ENCODE assay signal across 28 mouse cellular contexts in genomic region chr10:73887771-73888170, GRCm38 (mm10).
DNase-seq lines count a peak whose midpoint lies in the region; ATAC-seq lines count a peak whose summit lies in the region.
"Had no signal": no experiment of that assay in that cellular context is flagged by ENCODE, and none has a peak within 500 bp of the region (broad histone marks: within the 10 kb centered on the region; RNA-seq: fewer than 3 reads in every experiment).

No protein-coding gene starts in this region.

- H3K9me3 ChIP-seq in embryonic facial prominence, embryonic 11.5 days (replicated peaks; ENCODE audit: control insufficient read depth, low read length), result no peaks in the 10 kb centered on the region
- H3K9me3 ChIP-seq in embryonic facial prominence, embryonic 10.5 days, result no peaks in the 10 kb centered on the region
- H3K9me3 ChIP-seq in midbrain, embryonic 14.5 days (ENCODE audit: control insufficient read depth, low read length), result no peaks in the 10 kb centered on the region
- no peaks in the 10 kb centered on the region for H3K9me3 ChIP-seq in midbrain, embryonic 10.5 days (replicated peaks)
- H3K9me3 ChIP-seq: embryonic facial prominence, embryonic 12.5 days; heart, embryonic 10.5 days; heart, embryonic 15.5 days; hindbrain, embryonic 12.5 days; liver, embryonic 12.5 days; neural tube, embryonic 13.5 days had no signal

- no peak for ATAC-seq in embryonic facial prominence, embryonic 11.5 days (replicated peaks; ENCODE audit: insufficient number of reproducible peaks, low FRiP score, low TSS enrichment, low read depth)
- no peak for ATAC-seq in midbrain, embryonic 14.5 days (ENCODE audit: low FRiP score, low TSS enrichment)
- no peak for ATAC-seq in megakaryocyte-erythroid progenitor cell, adult 5-6 weeks (replicated peaks; ENCODE audit: low FRiP score, low TSS enrichment, poor library complexity, severe bottlenecking)
- ATAC-seq: CD4-positive, CD25-positive, alpha-beta regulatory T cell, adult 4 months; forebrain, embryonic 14.5 days; intestine, embryonic 16.5 days; liver, embryonic 12.5 days; liver, postnatal 0 days had no signal

- peak; percentile 17 for DNase-seq in embryonic facial prominence, embryonic 11.5 days (ENCODE audit: low spot score)
- DNase-seq in embryonic facial prominence, embryonic 10.5 days (ENCODE audit: low spot score), result no peak
- DNase-seq in midbrain, embryonic 14.5 days, result peak; percentile 4
- no peak for DNase-seq in midbrain, embryonic 10.5 days (ENCODE audit: low spot score)
- peak; percentile 12 to 19 for DNase-seq in adrenal gland, postnatal 36 days
- DNase-seq in hindlimb bud, embryonic 11.5 days (ENCODE audit: extremely low spot score, low read depth, low spot score), result peak; percentile 18
- DNase-seq: cerebellum, adult 9-11 months; gastrocnemius, postnatal 25 days; heart, adult 11 months; kidney, adult 8-10 months; kidney, postnatal 4 days; liver, postnatal 0 days; lung, postnatal 36 days; right cerebral cortex, postnatal 4 days; thymus, adult 18-20 months; thymus, postnatal 25 days had no signal

- WGBS in embryonic facial prominence, embryonic 11.5 days, result 36% methylated on average over 4 of the region's 4 CpGs
- WGBS in embryonic facial prominence, embryonic 10.5 days, result 62% methylated on average over 4 of the region's 4 CpGs
- WGBS in midbrain, embryonic 14.5 days, result 74% methylated on average over 4 of the region's 4 CpGs
- WGBS in midbrain, embryonic 10.5 days, result 85% methylated on average over 4 of the region's 4 CpGs

- H3K9ac ChIP-seq in embryonic facial prominence, embryonic 11.5 days (replicated peaks; ENCODE audit: low read length), result no peak overlapping the region
- no peak overlapping the region for H3K9ac ChIP-seq in midbrain, embryonic 14.5 days (replicated peaks; ENCODE audit: low read length)
- H3K9ac ChIP-seq: embryonic facial prominence, embryonic 12.5 days; heart, embryonic 15.5 days; hindbrain, embryonic 12.5 days; liver, embryonic 12.5 days; liver, postnatal 0 days; neural tube, embryonic 13.5 days had no signal

- H3K27me3 ChIP-seq in embryonic facial prominence, embryonic 11.5 days (ENCODE audit: control insufficient read depth, insufficient read depth, low read length), result no peaks in the 10 kb centered on the region
- no peaks in the 10 kb centered on the region for H3K27me3 ChIP-seq in embryonic facial prominence, embryonic 10.5 days (replicated peaks; ENCODE audit: low read depth, poor library complexity, severe bottlenecking)
- H3K27me3 ChIP-seq in midbrain, embryonic 14.5 days (ENCODE audit: control insufficient read depth, insufficient read depth, low read length), result no peaks in the 10 kb centered on the region
- H3K27me3 ChIP-seq in midbrain, embryonic 10.5 days (ENCODE audit: low read depth, poor library complexity, severe bottlenecking), result no peaks in the 10 kb centered on the region
- H3K27me3 ChIP-seq: embryonic facial prominence, embryonic 12.5 days; heart, embryonic 15.5 days; hindbrain, embryonic 12.5 days; liver, embryonic 12.5 days; neural tube, embryonic 13.5 days had no signal

- no peaks in the 10 kb centered on the region for H3K4me1 ChIP-seq in embryonic facial prominence, embryonic 11.5 days (ENCODE audit: control insufficient read depth, insufficient read depth, low read length)
- H3K4me1 ChIP-seq in embryonic facial prominence, embryonic 10.5 days, result no peaks in the 10 kb centered on the region
- H3K4me1 ChIP-seq in midbrain, embryonic 14.5 days (ENCODE audit: control insufficient read depth, insufficient read depth, low read length), result no peaks in the 10 kb centered on the region
- no peaks in the 10 kb centered on the region for H3K4me1 ChIP-seq in midbrain, embryonic 10.5 days
- H3K4me1 ChIP-seq: embryonic facial prominence, embryonic 12.5 days; heart, embryonic 10.5 days; heart, embryonic 15.5 days; hindbrain, embryonic 12.5 days; liver, embryonic 12.5 days; neural tube, embryonic 13.5 days had no signal

- H3K4me3 ChIP-seq in embryonic facial prominence, embryonic 11.5 days (ENCODE audit: low read depth, low read length), result no peak overlapping the region
- H3K4me3 ChIP-seq in embryonic facial prominence, embryonic 10.5 days, result no peak overlapping the region
- no peak overlapping the region for H3K4me3 ChIP-seq in midbrain, embryonic 14.5 days (replicated peaks; ENCODE audit: low read depth, low read length)
- no peak overlapping the region for H3K4me3 ChIP-seq in midbrain, embryonic 10.5 days
- H3K4me3 ChIP-seq: embryonic facial prominence, embryonic 12.5 days; heart, embryonic 10.5 days; heart, embryonic 15.5 days; hindbrain, embryonic 12.5 days; liver, embryonic 12.5 days; neural tube, embryonic 13.5 days had no signal

- no peak overlapping the region for H3K4me2 ChIP-seq in embryonic facial prominence, embryonic 11.5 days (ENCODE audit: low read depth, low read length)
- H3K4me2 ChIP-seq in midbrain, embryonic 14.5 days (ENCODE audit: low read length), result no peak overlapping the region
- H3K4me2 ChIP-seq: embryonic facial prominence, embryonic 12.5 days; heart, embryonic 15.5 days; hindbrain, embryonic 12.5 days; liver, embryonic 12.5 days; neural tube, embryonic 13.5 days had no signal

- no peaks in the 10 kb centered on the region for H3K36me3 ChIP-seq in embryonic facial prominence, embryonic 11.5 days (replicated peaks; ENCODE audit: control insufficient read depth, insufficient read depth, low read depth, low read length)
- H3K36me3 ChIP-seq in embryonic facial prominence, embryonic 10.5 days (replicated peaks), result no peaks in the 10 kb centered on the region
- H3K36me3 ChIP-seq in midbrain, embryonic 14.5 days (ENCODE audit: control insufficient read depth, insufficient read depth, low read length), result no peaks in the 10 kb centered on the region
- no peaks in the 10 kb centered on the region for H3K36me3 ChIP-seq in midbrain, embryonic 10.5 days
- H3K36me3 ChIP-seq: embryonic facial prominence, embryonic 12.5 days; heart, embryonic 10.5 days; heart, embryonic 15.5 days; hindbrain, embryonic 12.5 days; liver, embryonic 12.5 days; neural tube, embryonic 13.5 days had no signal

- no peak overlapping the region for H3K27ac ChIP-seq in embryonic facial prominence, embryonic 11.5 days (replicated peaks; ENCODE audit: low read depth, low read length)
- H3K27ac ChIP-seq in embryonic facial prominence, embryonic 10.5 days (replicated peaks), result no peak overlapping the region
- H3K27ac ChIP-seq in midbrain, embryonic 14.5 days (replicated peaks; ENCODE audit: low read depth, low read length), result no peak overlapping the region
- no peak overlapping the region for H3K27ac ChIP-seq in midbrain, embryonic 10.5 days (replicated peaks)
- H3K27ac ChIP-seq: embryonic facial prominence, embryonic 12.5 days; heart, embryonic 10.5 days; heart, embryonic 15.5 days; hindbrain, embryonic 12.5 days; kidney, postnatal 0 days; liver, embryonic 12.5 days; neural tube, embryonic 13.5 days; stomach, postnatal 0 days had no signal

Comparison
In these comparisons a context has a peak if more than half of its experiments do, and no peak if none do; other contexts are left out.
1. DNase-seq: peak in embryonic facial prominence, embryonic 11.5 days (single experiment), midbrain, embryonic 14.5 days (single experiment), adrenal gland, postnatal 36 days (2 of 2) and hindlimb bud, embryonic 11.5 days (single experiment); none in embryonic facial prominence, embryonic 10.5 days (single experiment) and midbrain, embryonic 10.5 days (single experiment).